Mouse (Mus musculus) left cerebral cortex, adult 2 months (tissue): ENCODE data around the gene Ap4b1. TPM values are rescaled to one million over a fixed set of nuclear protein-coding genes. Genes with fewer than 3 reads are reported as not detected.
A peak's percentile ranks its signal among the peaks of the same experiment; 100 is the strongest.
"Not testable (repeated sequence)": the region's sequence is repeated elsewhere in the genome, so short reads cannot be mapped to it uniquely, and the experiment has no call there.

Source experiments
- DNase-seq, 2 experiments: peaks; one replicate each; pipeline ENCODE4 v3.0.0; 2021 to 2022; ENCODE audit warnings: low spot score in 2 of 2, mixed read lengths in 1 of 2; ENCODE audit errors: extremely low spot score in 1 of 2
- H3K27ac ChIP-seq: fragments of 200-600 bp; 2 replicates; pipeline ENCODE4 v1.8.1; 2022
- H3K4me3 ChIP-seq: fragments of 200-600 bp; 2 replicates; pipeline ENCODE4 v1.8.1; 2022
- CTCF ChIP-seq: fragments of 200-600 bp; IDR thresholded peaks from 2 replicates; pipeline ENCODE4 v1.8.1; 2022; ENCODE audit warnings: antibody characterized with exemption, mild to moderate bottlenecking, moderate library complexity
- intact Hi-C: fragments of 180-260 bp; cut with DNase I; formaldehyde crosslinking; loops from one replicate; pipeline ENCODE4 v1.15.1; 2025
- total RNA-seq, 2 experiments: library from RNA; stranded (reverse); gene quantifications; 2 replicates each; pipeline ENCODE4 v1.2.3; 2021

Gene Ap4b1
- total RNA-seq, 2 experiments from 2014 or later: 14.8 to 15.8 TPM

- no peak for TF ChIP-seq CTCF
- no peak overlapping the region for H3K4me3 ChIP-seq
- H3K27ac ChIP-seq: peak overlapping the region; percentile 85
Observed at GRCm38 (mm10) chr3:103801631-103802531, 7.4 kb upstream of the Ap4b1 start.

GRCm38 (mm10) chr3:103802861-103803260 lies 6.5 kb upstream of the Ap4b1 start:
- no peak for DNase-seq
- TF ChIP-seq CTCF: no peak
- intact Hi-C loops: no loop called here
- Histone ChIP-seq H3K4me3 (no peak overlapping the region), H3K27ac (peak overlapping the region; percentile 85)

More at GRCm38 (mm10) chr3:103801631-103802531, 7.4 kb upstream of the Ap4b1 start:
- peak; percentile 20 to 55 for DNase-seq
- intact Hi-C loops: no loop called here

GRCm38 (mm10) chr3:103805671-103806070 lies 3.6 kb upstream of the Ap4b1 start:
- intact Hi-C loops: loop anchor here (5.0 kb wide), 3 partner anchors 82 to 162 kb away; partner anchors contain the start of genes Phtf1 and Rsbn1
- no peak for TF ChIP-seq CTCF
- no peak overlapping the region for H3K27ac ChIP-seq
- H3K4me3 ChIP-seq: no peak overlapping the region
- DNase-seq: no peak

- intact Hi-C loops: loop anchor here (1.0 to 5.0 kb wide), 4 partner anchors 18 to 158 kb away; partner anchors contain the start of genes Hipk1, Phtf1 and Rsbn1
- no peak for DNase-seq
- TF ChIP-seq CTCF: no peak
- peak overlapping the region; percentile 77 for H3K4me3 ChIP-seq
- peak overlapping the region; percentile 88 for H3K27ac ChIP-seq
Observed at GRCm38 (mm10) chr3:103809799-103810150, 455 bp downstream of the Ap4b1 start.

- Histone ChIP-seq H3K27ac (no peak overlapping the region), H3K4me3 (no peak overlapping the region)
- DNase-seq: no peak
- no peak for TF ChIP-seq CTCF
- intact Hi-C loops: no loop called here
Observed at GRCm38 (mm10) chr3:103810967-103811366, 1.6 kb downstream of the Ap4b1 start.

- DNase-seq: no peak
- no peak overlapping the region for H3K4me3 ChIP-seq
- TF ChIP-seq CTCF: peak; percentile 20
- intact Hi-C loops: no loop called here
- no peak overlapping the region for H3K27ac ChIP-seq
Observed at GRCm38 (mm10) chr3:103827548-103827947, 18.2 kb downstream of the Ap4b1 start.

- DNase-seq: no peak
- Histone ChIP-seq H3K4me3 (no peak overlapping the region), H3K27ac (no peak overlapping the region)
- no peak for TF ChIP-seq CTCF
- intact Hi-C loops: no loop called here
Observed at GRCm38 (mm10) chr3:103829036-103829435, 19.7 kb downstream of the Ap4b1 start.

GRCm38 (mm10) chr3:103830681-103831080 lies 21.4 kb downstream of the Ap4b1 start:
- H3K4me3 ChIP-seq, DNase-seq, intact Hi-C loops, H3K27ac ChIP-seq: not testable (repeated sequence)

GRCm38 (mm10) chr3:103831146-103831545 lies 21.8 kb downstream of the Ap4b1 start:
- H3K4me3 ChIP-seq: no peak overlapping the region
- no peak overlapping the region for H3K27ac ChIP-seq
- DNase-seq: no peak
- intact Hi-C loops: no loop called here
- no peak for TF ChIP-seq CTCF

- TF ChIP-seq CTCF: no peak
- intact Hi-C loops: no loop called here
- no peak within 1 kb of the TSS for H3K4me3 ChIP-seq
- DNase-seq: no peak
- no peak within 1 kb of the TSS for H3K27ac ChIP-seq
Observed at GRCm38 (mm10) chr3:103832426-103832825, 23.1 kb downstream of the Ap4b1 start, which contains the start of gene Bcl2l15. Bcl2l15 (plus strand) TSS chr3:103832601.

- Histone ChIP-seq H3K27ac (no peak overlapping the region), H3K4me3 (no peak overlapping the region)
- intact Hi-C loops: no loop called here
- no peak for DNase-seq
- no peak for TF ChIP-seq CTCF
Observed at GRCm38 (mm10) chr3:103834001-103834400, 24.7 kb downstream of the Ap4b1 start.

GRCm38 (mm10) chr3:103835272-103835950 lies 26.1 kb downstream of the Ap4b1 start:
- no peak for TF ChIP-seq CTCF
- DNase-seq: no peak
- no peak overlapping the region for H3K27ac ChIP-seq
- no peak overlapping the region for H3K4me3 ChIP-seq
- intact Hi-C loops: no loop called here
